Mouse (Mus musculus): ENCODE data around the gene Trank1.

DNA sequence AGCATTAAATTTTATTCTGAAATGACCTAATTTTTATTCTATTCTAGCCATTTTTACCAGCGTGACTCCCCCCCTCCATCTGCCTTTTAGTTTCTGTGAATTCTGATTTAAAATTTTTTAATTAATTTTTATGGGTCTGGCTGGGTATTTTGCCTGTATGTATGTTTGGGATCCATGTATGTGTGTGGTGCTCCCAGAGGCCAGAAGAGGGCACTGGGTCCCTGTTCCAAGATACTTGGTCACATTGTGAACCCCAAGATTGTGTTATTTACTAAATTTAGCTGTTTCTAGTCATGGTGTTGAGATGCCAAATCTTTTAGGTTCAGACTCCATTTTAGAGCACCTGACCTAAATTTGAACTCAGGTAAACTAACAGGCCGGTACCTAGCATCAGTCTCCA lies 25.1 kb upstream of the Trank1 start:
- TF ChIP-seq CTCF (IDR thresholded peaks at IDR 0.05) (no peak), EP300 (IDR thresholded peaks at IDR 0.05; ENCODE audit: insufficient read depth, low read depth, low read length) (no peak), POLR2A (IDR thresholded peaks at IDR 0.05; ENCODE audit: insufficient read depth, low read depth, low read length) (no peak)

All from heart, adult 2 months (tissue).